Mouse (Mus musculus): ENCODE measurements at regions not wholly inside any gene's neighbourhood (a gene's known extent, or its start where the extent isn't known, plus 50 kb on each side); places are given as distances from the start of the nearest gene placed in this dataset.

GRCm38 (mm10) chr4:40400089-40400488, 71.9 kb upstream of the Tmem215 start:
- DNase-seq: no peak

- no peak for DNase-seq
Observed at GRCm38 (mm10) chr4:40390183-40390582, 81.8 kb upstream of the Tmem215 start.

DNA sequence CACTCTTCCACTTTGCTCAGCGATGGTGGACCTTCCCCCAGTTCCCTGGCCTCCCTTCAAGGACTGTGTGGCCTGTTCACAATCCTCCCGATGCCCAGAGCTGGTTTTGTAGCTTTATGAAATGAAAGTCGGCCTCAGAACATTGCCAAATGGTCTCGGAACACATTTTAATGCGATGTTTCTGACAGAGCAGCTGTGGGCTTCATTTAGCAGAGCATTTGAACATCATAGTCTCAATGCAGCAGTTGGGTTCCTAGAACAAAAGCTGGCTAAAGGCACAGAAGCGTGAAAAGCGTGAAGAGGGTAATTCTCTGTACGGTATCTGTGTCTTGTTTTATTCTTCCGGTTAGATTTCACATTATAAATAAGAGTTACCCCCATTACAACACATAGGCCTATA, 86.7 kb upstream of the Tmem215 start:
- DNase-seq: no peak

- no peak for DNase-seq
Observed at GRCm38 (mm10) chr4:40384704-40385103, 87.3 kb upstream of the Tmem215 start.

- no peak for DNase-seq
Observed at GRCm38 (mm10) chr4:40380309-40380708, 91.7 kb upstream of the Tmem215 start.

DNA sequence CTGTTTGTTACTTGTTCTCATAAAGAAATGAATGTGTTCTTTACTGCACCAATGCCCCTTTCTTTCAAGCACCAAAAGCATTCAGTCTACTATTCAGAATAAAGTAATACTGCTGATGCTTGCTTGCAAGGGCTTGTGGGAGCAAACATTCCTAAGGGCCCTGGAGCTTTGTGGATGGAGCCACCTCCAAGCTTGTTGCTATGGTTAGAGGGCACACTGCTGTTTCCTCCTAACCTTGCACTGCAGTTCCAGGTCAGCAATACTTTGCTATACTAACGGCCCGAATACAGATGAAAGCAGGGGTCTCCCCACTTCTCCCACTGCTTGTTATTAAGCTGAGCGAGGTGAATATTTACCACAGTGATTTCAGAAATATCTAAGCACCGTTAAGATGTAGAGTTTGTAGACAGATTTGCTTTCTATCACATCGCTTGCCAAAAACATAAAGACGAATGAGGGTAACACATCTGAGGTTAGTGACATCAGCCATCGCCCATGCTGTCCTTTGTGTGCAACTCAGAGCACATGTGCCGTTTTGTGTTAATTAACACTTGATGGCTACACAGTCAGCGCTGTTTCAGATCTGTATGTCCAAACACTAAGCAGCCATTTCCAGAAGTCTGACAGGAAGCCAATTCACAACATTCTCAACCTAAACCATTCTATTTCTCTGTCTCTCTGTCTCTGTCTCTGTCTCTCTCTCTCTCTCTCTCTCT, 96.4 kb upstream of the Ndufb6 start:
- no peak for DNase-seq

- DNase-seq: no peak
Observed at GRCm38 (mm10) chr4:40374213-40374612, 95.0 kb upstream of the Ndufb6 start.

DNA sequence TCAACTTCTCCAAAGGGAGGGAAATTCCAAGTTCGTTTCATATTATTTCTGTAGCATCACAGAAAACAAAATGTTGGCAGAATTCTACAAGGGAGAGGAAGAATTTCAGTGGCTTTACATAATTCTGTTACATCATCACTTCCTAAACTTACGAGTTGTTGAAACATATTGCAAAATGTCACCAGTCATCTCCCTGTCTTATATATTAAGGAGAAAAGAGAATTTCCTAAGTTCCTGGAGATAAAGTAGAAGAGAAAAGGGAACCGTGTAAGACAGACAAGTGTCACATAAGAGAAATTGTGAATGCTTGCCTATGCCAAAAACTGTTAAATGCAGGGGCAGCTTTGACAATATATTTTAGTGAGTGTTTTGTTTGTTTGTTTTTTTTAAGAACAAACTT, 85.1 kb upstream of the Ndufb6 start:
- DNase-seq: no peak

GRCm38 (mm10) chr4:40359307-40359706, 80.1 kb upstream of the Ndufb6 start:
- DNase-seq: no peak

GRCm38 (mm10) chr4:40357088-40357853, 78.0 kb upstream of the Ndufb6 start:
- DNase-seq: no peak

GRCm38 (mm10) chr4:40355791-40356450, 76.7 kb upstream of the Ndufb6 start:
- DNase-seq: no peak

- peak; percentile 65 for DNase-seq
Observed at GRCm38 (mm10) chr4:40354456-40354855, 75.2 kb upstream of the Ndufb6 start.

DNA sequence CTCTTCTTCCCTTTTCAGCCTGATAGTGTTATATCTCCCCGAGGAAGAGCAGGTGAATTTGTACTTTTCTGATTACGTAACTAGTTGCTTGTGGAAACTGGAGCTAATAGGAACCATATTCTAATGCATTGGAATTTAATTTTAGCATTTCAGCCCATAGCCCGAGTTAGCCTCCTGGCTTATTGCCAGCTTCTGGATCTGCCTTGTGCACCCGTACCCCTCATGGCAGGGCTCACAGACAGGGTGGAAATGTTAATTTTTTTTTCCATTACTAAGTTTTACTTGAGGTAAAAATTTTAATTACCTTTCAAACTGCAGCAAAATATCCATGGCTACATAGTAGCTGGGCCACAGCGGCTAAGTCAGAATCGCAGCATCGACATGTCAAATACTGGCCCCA, 72.4 kb upstream of the Ndufb6 start:
- no peak for DNase-seq

DNA sequence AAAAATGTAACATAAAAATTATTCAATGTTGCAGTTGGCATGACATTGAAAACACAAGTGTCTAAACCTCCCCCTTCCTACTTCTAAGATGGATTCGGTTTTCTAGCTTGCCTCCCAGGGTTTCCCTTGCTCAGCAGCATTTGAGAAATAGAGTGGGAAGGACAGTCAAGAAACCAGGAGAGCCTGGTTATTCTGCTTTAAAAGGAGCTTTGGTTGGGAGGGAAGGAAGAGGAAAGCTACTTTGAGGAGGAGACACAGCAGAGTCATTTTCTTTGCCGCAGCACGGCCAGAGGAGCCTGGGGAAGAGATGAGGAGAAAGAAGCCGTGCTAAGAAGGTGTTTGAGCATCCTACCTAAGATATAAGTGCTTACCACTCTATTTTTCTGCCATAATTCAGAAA, 71.9 kb upstream of the Ndufb6 start:
- no peak for DNase-seq

GRCm38 (mm10) chr4:40345847-40346246, 66.6 kb upstream of the Ndufb6 start:
- no peak for DNase-seq

GRCm38 (mm10) chr4:40342181-40342580, 63.0 kb upstream of the Ndufb6 start:
- DNase-seq: no peak

DNA sequence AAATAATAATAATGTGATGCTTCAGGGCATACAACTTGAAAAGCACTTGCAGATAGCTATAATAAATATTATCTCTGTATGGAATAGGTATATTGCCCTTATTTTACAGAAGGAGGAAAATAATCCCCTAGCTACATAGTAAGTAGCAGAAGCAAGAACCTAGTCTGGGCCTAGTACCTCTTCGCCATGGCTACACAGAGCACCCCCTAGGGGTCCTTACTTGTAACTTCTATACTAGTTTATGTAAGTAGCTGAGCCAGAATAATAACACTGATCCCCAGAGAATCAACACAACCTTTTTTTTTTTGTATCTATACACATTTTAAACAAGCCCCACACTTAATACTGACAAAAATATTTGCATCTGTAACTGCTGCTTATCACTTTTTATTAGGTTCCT, 55.6 kb upstream of the Ndufb6 start:
- DNase-seq: no peak

DNA sequence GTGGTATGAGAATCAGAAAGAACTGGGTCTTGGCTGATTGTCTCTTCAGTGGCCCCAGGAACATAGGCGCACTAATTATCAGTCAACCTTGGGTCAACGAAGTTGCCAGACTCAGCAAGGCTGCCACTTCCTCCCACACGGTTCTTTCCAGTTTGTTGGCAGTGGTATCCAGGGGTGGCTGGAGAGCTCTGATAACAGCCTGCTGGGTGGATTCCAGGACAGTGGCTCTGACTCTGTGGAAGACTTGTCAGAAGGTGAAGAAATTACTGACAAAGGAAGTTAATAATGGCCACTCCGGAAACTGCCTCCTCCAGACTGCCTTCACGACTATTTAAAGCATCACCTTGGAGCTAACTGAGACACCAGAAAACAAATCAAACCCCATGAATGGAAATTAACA, 50.5 kb upstream of the Ndufb6 start:
- no peak for DNase-seq

Measured in cerebellum, postnatal 14 days (tissue).